Mouse (Mus musculus) heart, adult 10 weeks (tissue): ENCODE results near the gene Gnptg. TPM values are rescaled to one million over a fixed set of nuclear protein-coding genes. Genes with fewer than 3 reads are reported as not detected.

Experiments
- polyA plus RNA-seq: library from polyadenylated mRNA; stranded (reverse); fragments of 350-450 nt; fragmentation: Illumina TruSeq; extraction: RNeasy Lipid Tissue Mini Kit (QIAGEN cat#74804); gene quantifications from one replicate; pipeline ENCODE4 v1.2.3, GENCODE M21; 2014; ENCODE audit warnings: low read depth, low replicate concordance

The Gnptg gene
- 18.7 TPM for polyA plus RNA-seq

GRCm38 (mm10) chr17:25239695-25240636, at the start of gene Gnptg, which contains the start of gene Tsr3:
Gnptg (minus strand) TSS chr17:25240124.
Tsr3 (plus strand) TSS chr17:25240170.

DNA sequence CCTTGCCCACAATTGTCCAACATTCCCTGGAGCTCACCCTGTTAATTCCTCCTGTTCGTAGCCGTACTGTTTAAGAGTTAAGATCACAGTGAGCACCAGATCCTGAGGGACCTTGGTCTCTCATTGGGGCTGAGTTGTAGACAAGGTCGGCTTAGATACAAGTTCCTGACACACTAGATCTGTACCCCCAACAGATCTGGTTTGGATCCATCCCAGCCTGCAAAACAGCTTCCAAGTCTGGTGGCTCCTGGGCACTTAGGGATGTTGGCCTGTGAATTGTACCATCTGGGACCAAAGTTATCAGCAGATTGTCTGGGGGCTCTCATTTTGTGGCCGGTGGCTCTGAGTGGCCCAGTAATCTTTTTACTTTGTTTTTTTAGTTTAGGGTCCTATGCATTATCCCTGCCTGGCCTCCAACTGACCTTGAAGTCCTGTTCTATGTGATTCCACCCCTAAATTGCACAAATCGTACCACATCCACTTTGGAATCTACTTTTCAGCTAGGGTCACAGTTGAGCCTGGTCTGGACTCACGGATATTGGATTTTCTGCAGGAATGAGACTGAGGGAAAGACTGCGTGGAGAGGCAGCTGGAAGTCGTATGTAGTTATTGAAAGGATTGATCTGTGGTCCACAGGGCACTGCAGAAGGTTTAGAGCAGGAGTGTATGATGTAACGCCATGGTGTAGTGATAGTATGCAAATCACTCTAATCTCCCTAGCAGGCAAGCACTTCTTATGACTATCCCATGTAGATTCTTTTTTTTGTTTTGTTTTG, 34.8 kb upstream of the Gnptg start, which contains the start of gene Ube2i:
Gene Ube2i, minus strand, starts transcription at position 52 of the 776 bp plus-strand sequence.

DNA sequence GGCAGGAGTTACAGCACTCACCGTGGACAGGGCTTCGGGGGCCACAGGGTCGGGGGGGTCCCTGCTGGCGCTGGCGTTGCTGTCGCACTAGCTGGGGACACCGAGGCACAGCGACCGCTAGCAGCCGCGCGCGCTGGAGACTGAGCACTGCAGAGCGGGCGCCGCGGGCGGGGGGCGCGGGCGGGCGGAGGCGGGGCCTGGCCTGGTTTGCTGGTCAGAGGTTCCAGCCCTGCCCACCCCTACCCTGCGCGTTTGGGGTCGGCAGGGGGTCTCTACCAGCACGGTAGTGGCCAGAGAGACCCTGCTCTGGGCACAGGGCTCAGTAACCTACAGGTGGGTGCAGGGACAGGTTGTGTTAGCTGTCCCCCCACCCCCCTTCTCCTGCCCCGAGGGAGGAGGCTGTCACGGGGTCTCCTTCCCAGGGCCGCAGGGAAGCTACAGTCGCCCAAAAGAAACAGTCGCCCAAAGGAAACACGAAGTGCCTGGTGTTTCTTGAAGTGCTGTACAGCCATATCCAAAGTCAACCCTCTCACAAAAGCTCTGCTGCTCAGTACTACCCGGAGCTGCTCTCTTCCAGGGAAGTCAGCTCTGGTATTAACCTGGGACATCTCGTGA, 16.3 kb upstream of the Gnptg start, which contains the start of gene Baiap3:
Gene Baiap3, minus strand, starts transcription at position 225 of the 615 bp plus-strand sequence.

DNA sequence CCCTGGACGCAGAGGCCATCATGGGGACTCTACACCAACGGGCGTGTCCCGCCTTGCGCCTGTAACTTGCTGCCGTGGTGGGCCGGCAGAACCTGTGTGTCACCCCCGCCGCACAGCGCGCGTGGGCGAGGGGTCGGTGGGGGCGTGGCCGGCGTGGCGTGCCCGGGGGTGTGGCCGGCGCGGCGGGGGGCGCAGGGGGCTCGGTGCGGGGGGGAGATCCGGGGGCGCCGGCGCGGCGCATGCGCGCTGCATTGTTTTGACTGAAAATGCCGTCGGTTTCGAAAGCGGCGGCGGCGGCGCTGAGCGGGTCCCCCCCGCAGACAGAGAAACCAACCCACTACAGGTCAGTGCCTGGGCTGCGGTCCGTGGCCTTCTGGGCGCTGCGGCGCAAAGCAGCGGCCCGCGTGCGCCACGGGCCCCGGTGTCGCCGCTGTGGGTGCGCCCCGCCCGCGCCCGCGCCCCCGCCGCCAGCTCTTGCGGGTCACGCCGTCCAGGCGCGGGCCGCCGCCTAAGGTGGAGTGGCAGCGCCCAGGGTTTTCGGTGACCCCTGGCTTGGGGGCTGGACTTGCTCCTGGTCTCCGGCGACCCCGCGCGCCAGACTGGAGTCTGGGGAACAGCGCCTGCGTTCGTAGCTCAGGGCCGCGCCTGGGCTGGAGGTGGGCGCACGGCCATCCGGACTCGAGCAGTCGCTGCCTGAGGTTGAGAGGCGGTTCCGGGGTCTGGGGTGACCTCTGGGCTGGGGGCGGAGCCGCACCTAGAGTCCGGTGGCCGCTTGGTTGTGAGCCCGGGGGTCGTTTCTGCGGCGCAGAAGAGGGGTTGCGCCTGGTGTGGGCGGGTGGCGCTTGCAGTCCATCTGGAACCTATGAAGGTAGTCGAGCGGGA, 51.5 kb downstream of the Gnptg start, which contains the start of gene Unkl:
Gene Unkl, plus strand, starts transcription at position 248 of the 882 bp plus-strand sequence.

DNA sequence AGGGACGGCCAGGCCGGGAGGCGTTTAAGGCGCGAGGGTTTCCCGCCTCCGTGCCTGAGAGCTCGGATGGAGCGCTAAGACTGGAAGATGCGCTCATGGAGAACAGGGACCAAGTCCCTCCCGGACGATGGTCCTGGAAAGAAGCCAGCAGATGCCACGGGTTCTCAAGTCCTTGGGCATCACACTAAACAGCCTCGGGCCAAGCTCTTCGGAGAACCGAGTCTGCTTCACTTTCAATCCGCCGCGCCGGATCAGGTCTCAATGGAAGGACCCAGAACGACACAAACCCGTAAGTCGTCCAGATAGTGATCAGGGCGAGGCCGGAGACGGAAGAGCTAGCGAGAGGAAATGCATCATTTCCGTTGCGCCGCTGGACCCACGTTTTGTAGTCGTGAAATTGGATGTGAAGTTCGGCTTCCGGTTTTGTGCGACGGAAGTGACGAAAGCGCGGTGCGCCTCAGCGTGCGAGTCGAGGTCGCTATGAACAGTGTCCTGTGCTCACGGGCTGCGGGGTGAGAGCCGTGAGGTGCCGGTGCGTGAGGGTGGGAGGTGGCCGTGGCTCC, 55.7 kb downstream of the Gnptg start, which contains the start of gene BC003965:
Gene BC003965, plus strand, starts transcription at position 426 of the 563 bp plus-strand sequence.

Other genes with a start within 250 kb of the Gnptg start
- gene Cramp1l, start 224.3 kb downstream of the Gnptg start, polyA plus RNA-seq = 8.1 TPM
- 5.2 TPM for gene Ift140, start 224.0 kb downstream of the Gnptg start, polyA plus RNA-seq
- 49.6 TPM for gene Tmem204, start 156.5 kb downstream of the Gnptg start, polyA plus RNA-seq
- gene Telo2, start 124.2 kb downstream of the Gnptg start, polyA plus RNA-seq = 17.6 TPM
- not detected for gene Ptx4, start 119.4 kb downstream of the Gnptg start, polyA plus RNA-seq
- 22.7 TPM for gene Clcn7, start 106.7 kb downstream of the Gnptg start, polyA plus RNA-seq
- gene Ccdc154, start 77.7 kb downstream of the Gnptg start, polyA plus RNA-seq = not detected
- not detected for gene Gm38655, start 64.7 kb downstream of the Gnptg start, polyA plus RNA-seq
- gene BC003965, start 55.6 kb downstream of the Gnptg start, polyA plus RNA-seq = 21.1 TPM
- gene Unkl, start 51.7 kb downstream of the Gnptg start, polyA plus RNA-seq = 9.1 TPM
- 9.7 TPM for gene Tsr3, start within 50 bp of the Gnptg start, polyA plus RNA-seq
- gene Baiap3, start 16.2 kb upstream of the Gnptg start, polyA plus RNA-seq = 1.0 TPM
- gene Ube2i, start 34.5 kb upstream of the Gnptg start, polyA plus RNA-seq = 105 TPM
- gene Prss34, start 58.3 kb upstream of the Gnptg start, polyA plus RNA-seq = not detected
- not detected for gene Prss28, start 68.5 kb upstream of the Gnptg start, polyA plus RNA-seq
- gene Prss29, start 78.5 kb upstream of the Gnptg start, polyA plus RNA-seq = not detected
- 0.39 TPM for gene Tpsab1, start 105.4 kb upstream of the Gnptg start, polyA plus RNA-seq
- gene Tpsb2, start 126.2 kb upstream of the Gnptg start, polyA plus RNA-seq = 2.8 TPM
- not detected for gene Tpsg1, start 129.1 kb upstream of the Gnptg start, polyA plus RNA-seq
- gene Cacna1h, start 193.7 kb upstream of the Gnptg start, polyA plus RNA-seq = 13.6 TPM
- 0.29 TPM for gene Tekt4, start 214.5 kb upstream of the Gnptg start, polyA plus RNA-seq